Mouse (Mus musculus): ENCODE measurements at regions not wholly inside any gene's neighbourhood (a gene's known extent, or its start where the extent isn't known, plus 50 kb on each side); places are given as distances from the start of the nearest gene placed in this dataset.

GRCm38 (mm10) chr10:43712657-43713056 lies 134.6 kb downstream of the Cd24a start:
- TF ChIP-seq CTCF (IDR thresholded peaks at IDR 0.05; ENCODE audit: control insufficient read depth, insufficient read depth, low read length), result no peak
- TF ChIP-seq POLR2A (IDR thresholded peaks at IDR 0.05; ENCODE audit: borderline replicate concordance, control insufficient read depth, low read depth, low read length), result no peak

Data from bone marrow, adult 2 months (tissue).